Comparison of ENCODE assay signal across 8 mouse cellular contexts in genomic region chr9:71447573-71447972, GRCm38 (mm10). TPM values are rescaled to one million over a fixed set of nuclear protein-coding genes. Genes with fewer than 3 reads are reported as not detected.
DNase-seq lines count a peak whose midpoint lies in the region; ATAC-seq lines count a peak whose summit lies in the region.

No protein-coding gene starts in this region.

- H3K36me3 ChIP-seq in forebrain, embryonic 11.5 days (ENCODE audit: control insufficient read depth, insufficient read depth, low read length): no peaks in the 10 kb centered on the region
- H3K36me3 ChIP-seq in forebrain, embryonic 16.5 days (ENCODE audit: control insufficient read depth, insufficient read depth): no peaks in the 10 kb centered on the region
- no peaks in the 10 kb centered on the region for H3K36me3 ChIP-seq in embryonic facial prominence, embryonic 14.5 days (ENCODE audit: control insufficient read depth, insufficient read depth, low read length)

- H3K9ac ChIP-seq in forebrain, embryonic 11.5 days (ENCODE audit: low read length): no peak overlapping the region
- H3K9ac ChIP-seq in forebrain, embryonic 16.5 days (replicated peaks; ENCODE audit: low read depth, low read length): no peak overlapping the region
- no peak overlapping the region for H3K9ac ChIP-seq in embryonic facial prominence, embryonic 14.5 days (ENCODE audit: low read depth, low read length)

- no peaks in the 10 kb centered on the region for H3K27me3 ChIP-seq in forebrain, embryonic 11.5 days (ENCODE audit: control insufficient read depth, insufficient read depth, low read length)
- H3K27me3 ChIP-seq in forebrain, embryonic 16.5 days (replicated peaks; ENCODE audit: control insufficient read depth, insufficient read depth, low read length): no peaks in the 10 kb centered on the region
- H3K27me3 ChIP-seq in embryonic facial prominence, embryonic 14.5 days (replicated peaks; ENCODE audit: control insufficient read depth, insufficient read depth, low read length): no peaks in the 10 kb centered on the region

- WGBS in forebrain, embryonic 11.5 days: 38% methylated on average over 4 of the region's 4 CpGs
- WGBS in forebrain, embryonic 16.5 days: 33% methylated on average over 4 of the region's 4 CpGs
- WGBS in embryonic facial prominence, embryonic 14.5 days: 41% methylated on average over 4 of the region's 4 CpGs

- no peak overlapping the region for H3K4me2 ChIP-seq in forebrain, embryonic 11.5 days (ENCODE audit: low read depth, low read length, severe bottlenecking)
- H3K4me2 ChIP-seq in forebrain, embryonic 16.5 days (ENCODE audit: low read length): no peak overlapping the region
- no peak overlapping the region for H3K4me2 ChIP-seq in embryonic facial prominence, embryonic 14.5 days (ENCODE audit: low read depth, low read length)

- H3K27ac ChIP-seq in forebrain, embryonic 11.5 days (ENCODE audit: low read depth, low read length): no peak overlapping the region
- no peak overlapping the region for H3K27ac ChIP-seq in forebrain, embryonic 16.5 days (ENCODE audit: low read length)
- no peak overlapping the region for H3K27ac ChIP-seq in embryonic facial prominence, embryonic 14.5 days (replicated peaks; ENCODE audit: low read depth, low read length)

- DNase-seq in forebrain, embryonic 11.5 days (ENCODE audit: low spot score): peak; percentile 76
- peak; percentile 26 for DNase-seq in WW6 (ENCODE audit: low read depth, low spot score)
- DNase-seq in embryonic facial prominence, embryonic 14.5 days (ENCODE audit: low spot score): peak; percentile 67
- DNase-seq in kidney, adult 11 months: peak; percentile 59
- DNase-seq in left cerebral cortex, adult 8-10 months (ENCODE audit: low spot score in 2 of 2): peak; percentile 10 to 71
- DNase-seq in retina, embryonic 14.5 days (ENCODE audit: low spot score): peak; percentile 84

- ATAC-seq in forebrain, embryonic 11.5 days (replicated peaks; ENCODE audit: low FRiP score): no peak
- no peak for ATAC-seq in forebrain, embryonic 16.5 days
- no peak for ATAC-seq in embryonic facial prominence, embryonic 14.5 days (ENCODE audit: low read depth)
- ATAC-seq in erythroblast, adult 5-6 weeks (replicated peaks; ENCODE audit: low FRiP score, poor library complexity, severe bottlenecking): no peak

- H3K4me3 ChIP-seq in forebrain, embryonic 11.5 days (ENCODE audit: low read depth, low read length): no peak overlapping the region
- no peak overlapping the region for H3K4me3 ChIP-seq in forebrain, embryonic 16.5 days (replicated peaks; ENCODE audit: low read length)
- no peak overlapping the region for H3K4me3 ChIP-seq in embryonic facial prominence, embryonic 14.5 days (ENCODE audit: low read depth, low read length)

- H3K9me3 ChIP-seq in forebrain, embryonic 11.5 days (ENCODE audit: control insufficient read depth, low read length): no peaks in the 10 kb centered on the region
- H3K9me3 ChIP-seq in forebrain, embryonic 16.5 days (ENCODE audit: control insufficient read depth, low read length): no peaks in the 10 kb centered on the region
- no peaks in the 10 kb centered on the region for H3K9me3 ChIP-seq in embryonic facial prominence, embryonic 14.5 days (ENCODE audit: control insufficient read depth, low read length)

- H3K4me1 ChIP-seq in forebrain, embryonic 11.5 days (replicated peaks; ENCODE audit: control insufficient read depth, insufficient read depth, low read length): no peaks in the 10 kb centered on the region
- H3K4me1 ChIP-seq in forebrain, embryonic 16.5 days (replicated peaks; ENCODE audit: control insufficient read depth, insufficient read depth, low read length): no peaks in the 10 kb centered on the region
- H3K4me1 ChIP-seq in embryonic facial prominence, embryonic 14.5 days (ENCODE audit: control insufficient read depth, insufficient read depth, low read length): peaks cover 12% of the 10 kb centered on the region; the same call in 1 of the 2 replicates

RNA-seq across cellular contexts. Expression of gene Polr2m, which starts 38.2 kb away (rescaled TPM):
- 461 and 472 TPM in 2 replicates for polyA plus RNA-seq in forebrain, embryonic 11.5 days (2014; fragmentation: Nextera tagmentation; extraction: Ambion mirVana)
- 301 and 317 TPM in 2 replicates for polyA plus RNA-seq in forebrain, embryonic 16.5 days (2015; fragmentation: Nextera tagmentation; extraction: Ambion mirVana)
- polyA plus RNA-seq in embryonic facial prominence, embryonic 14.5 days (2014; fragmentation: Nextera tagmentation; extraction: Ambion mirVana): 302 and 338 TPM in 2 replicates
- total RNA-seq in left cerebral cortex, adult 8-10 months (2022): 100 to 1,000 TPM; 182 to 212 (median 198) TPM
- total RNA-seq in erythroblast, adult 5-6 weeks (2015; ENCODE audit: low replicate concordance): 20.1 and 21.1 TPM in 2 replicates
- 28.3 and 36.2 TPM in 2 replicates for total RNA-seq in erythroblast, adult 5-6 weeks (2017; ENCODE audit: low replicate concordance)

Comparison
In these comparisons a context has a peak if more than half of its experiments do, and no peak if none do; other contexts are left out.
1. DNase-seq: peak in every context shown above with its lines; median percentile 84 in retina, embryonic 14.5 days; 76 in forebrain, embryonic 11.5 days; 67 in embryonic facial prominence, embryonic 14.5 days; 59 in kidney, adult 11 months; 40 in left cerebral cortex, adult 8-10 months; 26 in WW6.